Mouse (Mus musculus): ENCODE data around the gene Vmn1r201. TPM values are rescaled to one million over a fixed set of nuclear protein-coding genes. Genes with fewer than 3 reads are reported as not detected.

The Vmn1r201 gene
- polyA plus RNA-seq (2014; fragmentation: Nextera tagmentation; extraction: Ambion mirVana) = not detected in 2 replicates

- DNase-seq (ENCODE audit: low spot score) = no peak
- Histone ChIP-seq H3K27ac (ENCODE audit: low read depth, low read length) (no peak within 1 kb of the TSS), H3K27me3 (replicated peaks; ENCODE audit: control insufficient read depth, insufficient read depth, low read length) (no peaks in the 10 kb centered on the region), H3K4me1 (replicated peaks; ENCODE audit: control insufficient read depth, insufficient read depth, low read length) (no peaks in the 10 kb centered on the region), H3K9ac (ENCODE audit: low read depth, low read length) (no peak within 1 kb of the TSS), H3K4me3 (ENCODE audit: low read depth, low read length) (no peak within 1 kb of the TSS), H3K36me3 (ENCODE audit: control insufficient read depth, insufficient read depth, low read length) (no peaks in the 10 kb centered on the region), H3K4me2 (no peak within 1 kb of the TSS), H3K9me3 (ENCODE audit: control insufficient read depth, low read length) (no peaks in the 10 kb centered on the region)
- 58% methylated on average over 1 of the region's 1 CpGs for WGBS
- no peak for ATAC-seq (replicated peaks; ENCODE audit: low FRiP score)
These were observed at the start of gene Vmn1r201 for GRCm38 (mm10) chr13:22471623-22472022. TSS of gene Vmn1r201 (plus strand) at chr13:22471923.

- ATAC-seq (replicated peaks; ENCODE audit: low FRiP score) (no peak), DNase-seq (ENCODE audit: low spot score) (no peak)
- H3K27ac ChIP-seq (ENCODE audit: low read depth, low read length) = no peak overlapping the region
These were observed 16.6 kb upstream of the Vmn1r201 start for GRCm38 (mm10) chr13:22455145-22455544.

GRCm38 (mm10) chr13:22502431-22502830 lies 30.7 kb downstream of the Vmn1r201 start:
- no peak for DNase-seq (ENCODE audit: low spot score)
- H3K27me3 ChIP-seq (replicated peaks; ENCODE audit: control insufficient read depth, insufficient read depth, low read length) = no peaks in the 10 kb centered on the region
- no peak overlapping the region for H3K9ac ChIP-seq (ENCODE audit: low read depth, low read length)
- 69% methylated on average over 3 of the region's 3 CpGs for WGBS
- ATAC-seq (replicated peaks; ENCODE audit: low FRiP score) = no peak
- H3K4me1 ChIP-seq (replicated peaks; ENCODE audit: control insufficient read depth, insufficient read depth, low read length) = no peaks in the 10 kb centered on the region
- no peak overlapping the region for H3K4me3 ChIP-seq (ENCODE audit: low read depth, low read length)
- no peaks in the 10 kb centered on the region for H3K36me3 ChIP-seq (ENCODE audit: control insufficient read depth, insufficient read depth, low read length)
- H3K27ac ChIP-seq (ENCODE audit: low read depth, low read length) = no peak overlapping the region
- no peak overlapping the region for H3K4me2 ChIP-seq
- H3K9me3 ChIP-seq (ENCODE audit: control insufficient read depth, low read length) = no peaks in the 10 kb centered on the region

More at GRCm38 (mm10) chr13:22455145-22455544, 16.6 kb upstream of the Vmn1r201 start:
- Histone ChIP-seq H3K4me3 (ENCODE audit: low read depth, low read length) (no peak overlapping the region), H3K4me1 (replicated peaks; ENCODE audit: control insufficient read depth, insufficient read depth, low read length) (no peaks in the 10 kb centered on the region), H3K9ac (ENCODE audit: low read depth, low read length) (no peak overlapping the region), H3K9me3 (ENCODE audit: control insufficient read depth, low read length) (no peaks in the 10 kb centered on the region), H3K4me2 (no peak overlapping the region), H3K36me3 (ENCODE audit: control insufficient read depth, insufficient read depth, low read length) (no peaks in the 10 kb centered on the region), H3K27me3 (replicated peaks; ENCODE audit: control insufficient read depth, insufficient read depth, low read length) (no peaks in the 10 kb centered on the region)

- no peak within 1 kb of the TSS for H3K9ac ChIP-seq (ENCODE audit: low read depth, low read length)
- H3K27ac ChIP-seq (ENCODE audit: low read depth, low read length) = no peak within 1 kb of the TSS
- no peaks in the 10 kb centered on the region for H3K9me3 ChIP-seq (ENCODE audit: control insufficient read depth, low read length)
- H3K36me3 ChIP-seq (ENCODE audit: control insufficient read depth, insufficient read depth, low read length) = no peaks in the 10 kb centered on the region
- no peak within 1 kb of the TSS for H3K4me2 ChIP-seq
- ATAC-seq (replicated peaks; ENCODE audit: low FRiP score) (no peak), DNase-seq (ENCODE audit: low spot score) (no peak)
- H3K4me3 ChIP-seq (ENCODE audit: low read depth, low read length) = no peak within 1 kb of the TSS
- H3K27me3 ChIP-seq (replicated peaks; ENCODE audit: control insufficient read depth, insufficient read depth, low read length) = no peaks in the 10 kb centered on the region
- H3K4me1 ChIP-seq (replicated peaks; ENCODE audit: control insufficient read depth, insufficient read depth, low read length) = no peaks in the 10 kb centered on the region
These were observed 33.6 kb downstream of the Vmn1r201 start, which contains the start of gene Vmn1r202 for GRCm38 (mm10) chr13:22505281-22505680. TSS of gene Vmn1r202 (minus strand) at chr13:22505381.

GRCm38 (mm10) chr13:22517814-22518213 lies 46.1 kb downstream of the Vmn1r201 start, which contains the start of gene Vmn1r203:
TSS of gene Vmn1r203 (plus strand) at chr13:22518114.
- DNase-seq (ENCODE audit: low spot score) = no peak
- ATAC-seq (replicated peaks; ENCODE audit: low FRiP score) = no peak
- Histone ChIP-seq H3K9me3 (ENCODE audit: control insufficient read depth, low read length) (no peaks in the 10 kb centered on the region), H3K4me1 (replicated peaks; ENCODE audit: control insufficient read depth, insufficient read depth, low read length) (no peaks in the 10 kb centered on the region), H3K36me3 (ENCODE audit: control insufficient read depth, insufficient read depth, low read length) (no peaks in the 10 kb centered on the region), H3K4me3 (ENCODE audit: low read depth, low read length) (no peak within 1 kb of the TSS), H3K9ac (ENCODE audit: low read depth, low read length) (no peak within 1 kb of the TSS), H3K4me2 (no peak within 1 kb of the TSS), H3K27me3 (replicated peaks; ENCODE audit: control insufficient read depth, insufficient read depth, low read length) (no peaks in the 10 kb centered on the region), H3K27ac (ENCODE audit: low read depth, low read length) (no peak within 1 kb of the TSS)

Other genes starting within 250 kb of the Vmn1r201 start
- not detected in 2 replicates for gene Vmn1r193, start 248.8 kb upstream of the Vmn1r201 start, polyA plus RNA-seq (2014; fragmentation: Nextera tagmentation; extraction: Ambion mirVana)
- gene Vmn1r194, start 227.7 kb upstream of the Vmn1r201 start, polyA plus RNA-seq (2014; fragmentation: Nextera tagmentation; extraction: Ambion mirVana) = not detected in 2 replicates
- gene Vmn1r195, start 201.4 kb upstream of the Vmn1r201 start, polyA plus RNA-seq (2014; fragmentation: Nextera tagmentation; extraction: Ambion mirVana) = not detected in 2 replicates
- not detected in 2 replicates for gene Vmn1r196, start 182.0 kb upstream of the Vmn1r201 start, polyA plus RNA-seq (2014; fragmentation: Nextera tagmentation; extraction: Ambion mirVana)
- not detected in 2 replicates for gene Vmn1r197, start 147.3 kb upstream of the Vmn1r201 start, polyA plus RNA-seq (2014; fragmentation: Nextera tagmentation; extraction: Ambion mirVana)
- not detected in 2 replicates for gene Vmn1r198, start 121.6 kb upstream of the Vmn1r201 start, polyA plus RNA-seq (2014; fragmentation: Nextera tagmentation; extraction: Ambion mirVana)
- not detected in 2 replicates for gene Vmn1r199, start 92.1 kb upstream of the Vmn1r201 start, polyA plus RNA-seq (2014; fragmentation: Nextera tagmentation; extraction: Ambion mirVana)
- gene Vmn1r200, start 81.5 kb upstream of the Vmn1r201 start, polyA plus RNA-seq (2014; fragmentation: Nextera tagmentation; extraction: Ambion mirVana) = not detected in 2 replicates
- gene Vmn1r202, start 33.5 kb downstream of the Vmn1r201 start, polyA plus RNA-seq (2014; fragmentation: Nextera tagmentation; extraction: Ambion mirVana) = not detected in 2 replicates
- not detected in 2 replicates for gene Vmn1r203, start 46.2 kb downstream of the Vmn1r201 start, polyA plus RNA-seq (2014; fragmentation: Nextera tagmentation; extraction: Ambion mirVana)
- not detected in 2 replicates for gene Vmn1r204, start 81.3 kb downstream of the Vmn1r201 start, polyA plus RNA-seq (2014; fragmentation: Nextera tagmentation; extraction: Ambion mirVana)
- gene Vmn1r205, start 121.1 kb downstream of the Vmn1r201 start, polyA plus RNA-seq (2014; fragmentation: Nextera tagmentation; extraction: Ambion mirVana) = not detected in 2 replicates
- gene Vmn1r206, start 152.3 kb downstream of the Vmn1r201 start, polyA plus RNA-seq (2014; fragmentation: Nextera tagmentation; extraction: Ambion mirVana) = not detected in 2 replicates

Data from liver, embryonic 11.5 days (tissue).